Mouse (Mus musculus) embryonic facial prominence, embryonic 15.5 days (tissue): ENCODE results near the gene Pop4. TPM values are rescaled to one million over a fixed set of nuclear protein-coding genes. Genes with fewer than 3 reads are reported as not detected.

ENCODE experiments used
- ATAC-seq: fragments of 200-750 bp; cut with Nextera tagmentation; 2 replicates; pipeline ENCODE4 v1.8.0; 2017; ENCODE audit warnings: low read depth, moderate TSS enrichment; ENCODE audit not compliant: insufficient number of reproducible peaks, low FRiP score, low TSS enrichment
- H3K27ac ChIP-seq: fragments of 300-500 bp; sonication (generic); replicated peaks from 2 replicates; pipeline ENCODE4 v1.5.1; 2015; ENCODE audit warnings: mild to moderate bottlenecking, inconsistent platforms
- H3K27me3 ChIP-seq: fragments of 300-500 bp; sonication (generic); 2 replicates; pipeline ENCODE4 v1.6.1; 2015; ENCODE audit warnings: inconsistent platforms
- H3K36me3 ChIP-seq: fragments of 300-500 bp; sonication (generic); 2 replicates; pipeline ENCODE4 v1.6.1; 2015; ENCODE audit warnings: mild to moderate bottlenecking, inconsistent platforms
- H3K4me1 ChIP-seq: fragments of 300-500 bp; sonication (generic); 2 replicates; pipeline ENCODE4 v1.6.1; 2015; ENCODE audit warnings: inconsistent platforms
- H3K4me2 ChIP-seq: fragments of 300-500 bp; sonication (generic); replicated peaks from 2 replicates; pipeline ENCODE4 v1.6.1; 2015; ENCODE audit warnings: mild to moderate bottlenecking, inconsistent platforms
- H3K4me3 ChIP-seq: fragments of 300-500 bp; sonication (generic); replicated peaks from 2 replicates; pipeline ENCODE4 v1.5.1; 2015; ENCODE audit warnings: mild to moderate bottlenecking, inconsistent platforms
- H3K9ac ChIP-seq: fragments of 300-500 bp; sonication (generic); 2 replicates; pipeline ENCODE4 v1.6.1; 2015; ENCODE audit warnings: inconsistent platforms
- H3K9me3 ChIP-seq: fragments of 300-500 bp; sonication (generic); replicated peaks from 2 replicates; pipeline ENCODE4 v1.6.1; 2016; ENCODE audit warnings: inconsistent platforms
- WGBS: fragments of 180-500 bp; shearing (Covaris S2); methylation state at CpG from one replicate; pipeline ENCODE4 v1.1.7; 2015; 5-methylcytosine and 5-hydroxymethylcytosine counted together
- polyA plus RNA-seq: library from polyadenylated mRNA; unstranded; fragments of >200 nt; fragmentation: Nextera tagmentation; extraction: Ambion mirVana; gene quantifications from 2 replicates; pipeline ENCODE4 v1.2.1, GENCODE M21; 2015

The Pop4 gene
- polyA plus RNA-seq, 1 experiment from 2014 or later, result 56.1 TPM

GRCm38 (mm10) chr7:38218631-38219367, 52.4 kb downstream of the Pop4 start:
- ATAC-seq, result no peak
- Histone ChIP-seq H3K27ac (no peak overlapping the region), H3K4me2 (no peak overlapping the region), H3K4me3 (no peak overlapping the region), H3K9me3 (no peaks in the 10 kb centered on the region), H3K36me3 (peaks cover 27% of the 10 kb centered on the region), H3K4me1 (0 out of 2 replicates have a peak, but pooled peaks cover 9% of the 10 kb centered on the region), H3K9ac (no peak overlapping the region), H3K27me3 (no peaks in the 10 kb centered on the region)
- WGBS, result 78% methylated on average over 8 of the region's 8 CpGs

- 51% methylated on average over 5 of the region's 5 CpGs for WGBS
- H3K27me3 ChIP-seq, result no peaks in the 10 kb centered on the region
- ATAC-seq, result no peak
- 0 out of 2 replicates have a peak, but pooled peaks cover 9% of the 10 kb centered on the region for H3K4me1 ChIP-seq
- no peaks in the 10 kb centered on the region for H3K9me3 ChIP-seq
- no peak overlapping the region for H3K4me2 ChIP-seq
- H3K36me3 ChIP-seq, result peaks cover 27% of the 10 kb centered on the region
- H3K9ac ChIP-seq, result no peak overlapping the region
- H3K27ac ChIP-seq, result no peak overlapping the region
- no peak overlapping the region for H3K4me3 ChIP-seq
Measured at GRCm38 (mm10) chr7:38217417-38218171, 53.6 kb downstream of the Pop4 start.

- 86% methylated on average over 6 of the region's 6 CpGs for WGBS
- H3K4me2 ChIP-seq, result no peak overlapping the region
Measured at GRCm38 (mm10) chr7:38215697-38216096, 55.5 kb downstream of the Pop4 start.

GRCm38 (mm10) chr7:38215281-38215680, 55.9 kb downstream of the Pop4 start:
- Histone ChIP-seq H3K36me3 (peaks cover 11% of the 10 kb centered on the region), H3K9me3 (no peaks in the 10 kb centered on the region), H3K4me3 (no peak overlapping the region), H3K4me2 (no peak overlapping the region), H3K27me3 (no peaks in the 10 kb centered on the region), H3K4me1 (0 out of 2 replicates have a peak, but pooled peaks cover 9% of the 10 kb centered on the region), H3K9ac (no peak overlapping the region), H3K27ac (no peak overlapping the region)
- WGBS, result 62% methylated on average over 7 of the region's 7 CpGs
- no peak for ATAC-seq

More at GRCm38 (mm10) chr7:38215697-38216096, 55.5 kb downstream of the Pop4 start:
- Histone ChIP-seq H3K36me3 (peaks cover 15% of the 10 kb centered on the region), H3K4me3 (no peak overlapping the region), H3K9ac (no peak overlapping the region), H3K27ac (no peak overlapping the region), H3K9me3 (no peaks in the 10 kb centered on the region), H3K27me3 (no peaks in the 10 kb centered on the region), H3K4me1 (0 out of 2 replicates have a peak, but pooled peaks cover 9% of the 10 kb centered on the region)
- no peak for ATAC-seq

- Histone ChIP-seq H3K4me2 (no peak overlapping the region), H3K9me3 (no peaks in the 10 kb centered on the region), H3K27ac (no peak overlapping the region), H3K4me1 (0 out of 2 replicates have a peak, but pooled peaks cover 9% of the 10 kb centered on the region), H3K27me3 (no peaks in the 10 kb centered on the region), H3K9ac (no peak overlapping the region), H3K4me3 (no peak overlapping the region), H3K36me3 (peaks cover 5% of the 10 kb centered on the region; the same call in 1 of the 2 replicates)
- 60% methylated on average over 4 of the region's 5 CpGs for WGBS
- no peak for ATAC-seq
Measured at GRCm38 (mm10) chr7:38214473-38215214, 56.6 kb downstream of the Pop4 start.

DNA sequence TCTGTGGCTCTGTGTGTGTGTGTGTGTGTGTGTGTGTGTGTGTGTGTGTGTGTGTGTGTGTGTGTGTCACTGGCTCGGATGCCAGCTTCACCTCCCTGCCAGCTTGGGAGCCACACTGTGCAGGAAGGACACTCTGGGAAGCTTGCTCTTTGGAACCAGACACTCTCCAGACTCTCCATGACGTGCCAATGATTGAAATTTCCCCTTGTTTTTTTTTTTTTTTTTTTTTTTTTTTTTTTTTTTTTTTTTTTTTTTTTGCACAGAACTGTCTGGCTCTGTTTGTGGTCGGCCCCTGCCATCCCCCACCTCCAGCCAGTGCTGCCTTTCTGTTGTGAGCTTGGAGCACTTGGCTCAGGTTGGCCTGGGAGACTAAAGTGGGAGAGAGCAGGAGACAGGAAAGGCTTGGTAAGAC, 58.6 kb downstream of the Pop4 start:
- H3K36me3 ChIP-seq, result no peaks in the 10 kb centered on the region
- H3K9ac ChIP-seq, result no peak overlapping the region
- no peak overlapping the region for H3K4me3 ChIP-seq
- no peaks in the 10 kb centered on the region for H3K9me3 ChIP-seq
- no peak for ATAC-seq
- no peaks in the 10 kb centered on the region for H3K27me3 ChIP-seq
- H3K4me2 ChIP-seq, result no peak overlapping the region
- 24% methylated on average over 3 of the region's 3 CpGs for WGBS
- 0 out of 2 replicates have a peak, but pooled peaks cover 7% of the 10 kb centered on the region for H3K4me1 ChIP-seq
- H3K27ac ChIP-seq, result no peak overlapping the region

Other genes with a start within 250 kb of the Pop4 start
- gene Uri1, start 247.9 kb downstream of the Pop4 start, polyA plus RNA-seq, result 40.2 and 40.8 TPM in 2 replicates
- 59.9 and 62.3 TPM in 2 replicates for gene Ccne1, start 163.9 kb downstream of the Pop4 start, polyA plus RNA-seq
- gene 1600014C10Rik, start 88.2 kb downstream of the Pop4 start, polyA plus RNA-seq, result 18.4 and 19.6 TPM in 2 replicates
- 4.8 and 5.3 TPM in 2 replicates for gene Plekhf1, start 43.4 kb downstream of the Pop4 start, polyA plus RNA-seq